Mouse (Mus musculus): ENCODE measurements around the gene Rgs7bp. TPM values are rescaled to one million over a fixed set of nuclear protein-coding genes. Genes with fewer than 3 reads are reported as not detected.

Gene Rgs7bp
- polyA plus RNA-seq, 1 experiment = 0.11 TPM

DNA sequence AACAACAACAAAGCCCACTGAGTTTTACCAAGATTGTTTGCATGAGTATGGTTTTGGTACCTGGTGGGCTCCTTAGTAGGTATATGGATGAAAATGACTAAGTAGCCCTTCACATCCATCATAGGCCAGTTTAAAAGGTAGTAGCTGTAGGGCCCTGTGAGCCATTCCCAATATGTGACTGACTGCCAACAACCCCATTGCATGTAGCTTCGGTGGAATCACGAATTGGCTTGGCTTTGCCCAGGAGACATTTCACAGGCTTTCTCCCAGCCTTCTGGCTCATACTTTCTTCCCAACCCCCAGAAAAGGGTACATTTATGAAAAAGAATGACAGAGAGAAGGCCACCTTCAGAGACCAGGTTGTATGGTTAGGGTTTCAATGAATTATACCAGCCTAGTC lies 45.8 kb downstream of the Rgs7bp start:
- H3K27me3 ChIP-seq (ENCODE audit: control insufficient read depth, insufficient read depth, low read length) = no peaks in the 10 kb centered on the region
- H3K4me3 ChIP-seq (ENCODE audit: control insufficient read depth, low read depth, low read length) = no peak overlapping the region
- no peak overlapping the region for H3K27ac ChIP-seq (ENCODE audit: control insufficient read depth, insufficient read depth, low read depth, low read length)
- no peaks in the 10 kb centered on the region for H3K36me3 ChIP-seq (ENCODE audit: control insufficient read depth, insufficient read depth, low read length)
- TF ChIP-seq CTCF (IDR thresholded peaks at IDR 0.05; ENCODE audit: control insufficient read depth, insufficient read depth, insufficient replicate concordance, low read depth, low read length) (no peak), POLR2A (IDR thresholded peaks at IDR 0.05; ENCODE audit: control insufficient read depth, low read depth, low read length) (no peak)
- H3K4me1 ChIP-seq (ENCODE audit: control insufficient read depth, insufficient read depth, low read length) = no peaks in the 10 kb centered on the region

- TF ChIP-seq POLR2A (IDR thresholded peaks at IDR 0.05; ENCODE audit: control insufficient read depth, low read depth, low read length) (no peak), CTCF (IDR thresholded peaks at IDR 0.05; ENCODE audit: control insufficient read depth, insufficient read depth, insufficient replicate concordance, low read depth, low read length) (no peak)
- Histone ChIP-seq H3K36me3 (ENCODE audit: control insufficient read depth, insufficient read depth, low read length) (no peaks in the 10 kb centered on the region), H3K4me1 (ENCODE audit: control insufficient read depth, insufficient read depth, low read length) (no peaks in the 10 kb centered on the region), H3K27ac (ENCODE audit: control insufficient read depth, insufficient read depth, low read depth, low read length) (no peak overlapping the region), H3K4me3 (ENCODE audit: control insufficient read depth, low read depth, low read length) (no peak overlapping the region), H3K27me3 (ENCODE audit: control insufficient read depth, insufficient read depth, low read length) (no peaks in the 10 kb centered on the region)
These were observed 51.9 kb downstream of the Rgs7bp start for GRCm38 (mm10) chr13:105002831-105003157.

DNA sequence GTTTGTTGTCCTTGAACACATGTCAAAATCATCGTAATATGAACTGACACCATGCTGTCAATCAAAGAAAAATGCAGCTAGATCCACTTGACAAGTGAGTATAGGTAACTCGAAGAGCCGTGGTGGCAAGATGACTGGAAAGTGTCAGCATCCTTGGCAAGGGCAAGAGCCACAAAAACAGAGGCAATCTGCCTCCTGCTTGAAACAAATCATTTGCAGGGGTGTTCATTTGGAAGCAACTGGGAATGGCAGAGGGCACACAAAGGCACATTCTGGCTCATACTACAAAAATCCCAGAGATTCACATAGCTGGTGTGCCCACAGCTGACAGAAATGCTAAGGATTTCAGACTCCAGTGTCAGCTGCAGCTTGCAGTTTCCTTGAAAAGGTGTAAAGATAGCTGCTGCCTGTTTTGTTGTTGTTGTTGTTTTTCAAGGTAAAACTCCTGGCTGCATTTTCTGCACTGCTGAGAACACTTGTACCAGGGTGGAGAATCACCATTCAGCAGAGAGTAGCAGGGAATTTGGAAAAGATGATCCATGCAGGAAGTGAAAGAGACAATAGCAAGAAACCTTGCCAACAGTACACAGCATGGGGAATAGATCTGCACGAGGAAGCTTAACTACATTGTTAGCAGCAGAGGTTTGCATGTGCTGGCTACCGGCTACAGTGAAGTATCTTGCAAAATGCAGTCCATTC lies 52.4 kb downstream of the Rgs7bp start:
- H3K36me3 ChIP-seq (ENCODE audit: control insufficient read depth, insufficient read depth, low read length) = no peaks in the 10 kb centered on the region
- H3K27me3 ChIP-seq (ENCODE audit: control insufficient read depth, insufficient read depth, low read length) = no peaks in the 10 kb centered on the region
- H3K4me1 ChIP-seq (ENCODE audit: control insufficient read depth, insufficient read depth, low read length) = no peaks in the 10 kb centered on the region
- TF ChIP-seq CTCF (IDR thresholded peaks at IDR 0.05; ENCODE audit: control insufficient read depth, insufficient read depth, insufficient replicate concordance, low read depth, low read length) (no peak), POLR2A (IDR thresholded peaks at IDR 0.05; ENCODE audit: control insufficient read depth, low read depth, low read length) (no peak)
- no peak overlapping the region for H3K4me3 ChIP-seq (ENCODE audit: control insufficient read depth, low read depth, low read length)
- no peak overlapping the region for H3K27ac ChIP-seq (ENCODE audit: control insufficient read depth, insufficient read depth, low read depth, low read length)

GRCm38 (mm10) chr13:105001714-105002113 lies 53.0 kb downstream of the Rgs7bp start:
- Histone ChIP-seq H3K4me3 (ENCODE audit: control insufficient read depth, low read depth, low read length) (no peak overlapping the region), H3K4me1 (ENCODE audit: control insufficient read depth, insufficient read depth, low read length) (no peaks in the 10 kb centered on the region), H3K27me3 (ENCODE audit: control insufficient read depth, insufficient read depth, low read length) (no peaks in the 10 kb centered on the region), H3K36me3 (ENCODE audit: control insufficient read depth, insufficient read depth, low read length) (no peaks in the 10 kb centered on the region), H3K27ac (ENCODE audit: control insufficient read depth, insufficient read depth, low read depth, low read length) (no peak overlapping the region)
- TF ChIP-seq CTCF (IDR thresholded peaks at IDR 0.05; ENCODE audit: control insufficient read depth, insufficient read depth, insufficient replicate concordance, low read depth, low read length) (no peak), POLR2A (IDR thresholded peaks at IDR 0.05; ENCODE audit: control insufficient read depth, low read depth, low read length) (no peak)

DNA sequence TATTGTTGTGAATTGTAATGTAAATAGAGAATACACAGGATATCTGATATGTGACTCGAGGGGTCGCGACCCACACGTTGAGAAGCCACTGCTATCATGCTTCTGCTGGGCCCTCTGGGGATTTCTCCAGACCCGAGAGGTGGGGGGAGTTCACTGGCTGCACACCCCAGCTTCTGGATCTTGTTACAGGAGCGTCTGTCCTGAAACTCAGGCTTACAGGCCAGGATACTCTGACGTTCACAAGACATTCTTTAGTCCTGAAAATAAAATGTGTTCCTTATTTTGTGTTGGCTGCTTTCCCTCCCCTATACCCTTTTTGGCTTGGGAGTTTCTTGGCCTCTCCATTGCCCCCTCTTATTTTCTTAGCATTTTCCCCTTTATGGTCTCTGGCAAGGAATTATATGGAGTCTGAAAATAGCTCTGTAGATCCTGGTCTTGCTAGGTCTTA lies 65.9 kb downstream of the Rgs7bp start:
- no peaks in the 10 kb centered on the region for H3K27me3 ChIP-seq (ENCODE audit: control insufficient read depth, insufficient read depth, low read length)
- TF ChIP-seq CTCF (IDR thresholded peaks at IDR 0.05; ENCODE audit: control insufficient read depth, insufficient read depth, insufficient replicate concordance, low read depth, low read length) (no peak), POLR2A (IDR thresholded peaks at IDR 0.05; ENCODE audit: control insufficient read depth, low read depth, low read length) (no peak)
- no peaks in the 10 kb centered on the region for H3K4me1 ChIP-seq (ENCODE audit: control insufficient read depth, insufficient read depth, low read length)
- no peak overlapping the region for H3K4me3 ChIP-seq (ENCODE audit: control insufficient read depth, low read depth, low read length)
- H3K27ac ChIP-seq (ENCODE audit: control insufficient read depth, insufficient read depth, low read depth, low read length) = no peak overlapping the region
- H3K36me3 ChIP-seq (ENCODE audit: control insufficient read depth, insufficient read depth, low read length) = no peaks in the 10 kb centered on the region

DNA sequence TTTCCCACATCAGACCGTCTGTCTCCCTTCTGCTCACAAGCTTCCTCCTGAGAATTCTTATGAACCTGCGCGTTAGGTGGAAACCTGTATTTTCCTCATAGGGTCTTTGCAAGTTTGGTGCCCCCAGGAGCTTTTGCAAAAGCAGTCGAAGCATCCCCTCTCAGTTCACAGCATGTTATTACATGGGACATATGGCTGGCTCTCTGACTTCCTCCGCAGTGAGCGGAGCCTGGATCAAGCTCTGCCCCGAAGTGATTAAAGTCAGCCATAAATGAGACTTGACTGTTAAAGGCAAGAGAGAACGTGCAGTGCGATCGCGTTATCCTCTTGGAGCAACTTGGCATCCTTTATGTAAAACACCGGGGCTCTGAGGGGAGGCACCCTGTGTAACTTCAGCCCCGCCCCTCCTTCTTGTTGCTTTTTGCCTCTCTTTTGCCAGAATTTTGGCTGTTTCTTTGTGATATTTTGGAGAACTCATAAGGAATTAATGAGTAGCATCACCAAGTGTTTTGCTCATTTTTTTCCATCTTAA lies 66.7 kb downstream of the Rgs7bp start:
- Histone ChIP-seq H3K27ac (ENCODE audit: control insufficient read depth, insufficient read depth, low read depth, low read length) (no peak overlapping the region), H3K36me3 (ENCODE audit: control insufficient read depth, insufficient read depth, low read length) (no peaks in the 10 kb centered on the region), H3K27me3 (ENCODE audit: control insufficient read depth, insufficient read depth, low read length) (no peaks in the 10 kb centered on the region), H3K4me3 (ENCODE audit: control insufficient read depth, low read depth, low read length) (no peak overlapping the region), H3K4me1 (ENCODE audit: control insufficient read depth, insufficient read depth, low read length) (no peaks in the 10 kb centered on the region)
- no peak for TF ChIP-seq CTCF (IDR thresholded peaks at IDR 0.05; ENCODE audit: control insufficient read depth, insufficient read depth, insufficient replicate concordance, low read depth, low read length)
- TF ChIP-seq POLR2A (IDR thresholded peaks at IDR 0.05; ENCODE audit: control insufficient read depth, low read depth, low read length) = no peak

- Histone ChIP-seq H3K4me3 (ENCODE audit: control insufficient read depth, low read depth, low read length) (no peak overlapping the region), H3K4me1 (ENCODE audit: control insufficient read depth, insufficient read depth, low read length) (no peaks in the 10 kb centered on the region), H3K36me3 (ENCODE audit: control insufficient read depth, insufficient read depth, low read length) (no peaks in the 10 kb centered on the region), H3K27ac (ENCODE audit: control insufficient read depth, insufficient read depth, low read depth, low read length) (no peak overlapping the region), H3K27me3 (ENCODE audit: control insufficient read depth, insufficient read depth, low read length) (no peaks in the 10 kb centered on the region)
- no peak for TF ChIP-seq CTCF (IDR thresholded peaks at IDR 0.05; ENCODE audit: control insufficient read depth, insufficient read depth, insufficient replicate concordance, low read depth, low read length)
- no peak for TF ChIP-seq POLR2A (IDR thresholded peaks at IDR 0.05; ENCODE audit: control insufficient read depth, low read depth, low read length)
These were observed 69.0 kb downstream of the Rgs7bp start for GRCm38 (mm10) chr13:104985691-104986090.

Measured in testis, adult 2 months (tissue).